Mouse (Mus musculus) induced T-regulatory cell, adult 2 months (primary cell): ENCODE measurements around the gene LTO1.

Source experiments
- DNase-seq: peaks from one replicate; pipeline ENCODE4 v3.0.0-alpha.2; 2012; ENCODE audit warnings: low read depth

The LTO1 gene

DNA sequence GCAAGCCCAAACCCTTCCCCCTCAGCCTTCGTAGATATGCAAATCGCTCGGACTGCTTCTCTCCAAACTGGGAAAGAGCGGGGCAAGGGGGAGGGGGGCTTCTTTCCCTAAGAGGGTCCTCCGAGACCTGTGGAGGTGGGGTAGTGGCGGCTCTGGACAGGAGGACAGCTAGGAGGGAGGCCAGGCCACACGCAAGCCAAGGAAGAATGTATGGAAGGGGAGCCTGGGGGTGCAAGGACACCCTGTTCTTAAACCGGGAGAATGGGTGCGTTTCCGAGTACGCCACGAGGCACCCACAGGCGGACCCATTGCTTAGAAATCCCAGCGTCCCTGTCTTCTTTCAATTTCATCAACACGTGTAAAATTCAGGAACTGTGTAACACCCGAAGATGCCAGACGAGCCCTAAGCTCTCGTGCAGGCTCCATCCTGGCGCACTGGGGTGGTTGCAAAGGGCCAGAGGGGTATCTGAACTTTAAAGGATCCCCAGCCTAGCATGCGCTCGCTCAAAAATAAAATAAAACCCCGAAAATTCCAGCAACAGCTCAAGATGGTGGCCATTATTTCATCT is 25.2 kb downstream of the LTO1 start:
- no peak for DNase-seq

DNA sequence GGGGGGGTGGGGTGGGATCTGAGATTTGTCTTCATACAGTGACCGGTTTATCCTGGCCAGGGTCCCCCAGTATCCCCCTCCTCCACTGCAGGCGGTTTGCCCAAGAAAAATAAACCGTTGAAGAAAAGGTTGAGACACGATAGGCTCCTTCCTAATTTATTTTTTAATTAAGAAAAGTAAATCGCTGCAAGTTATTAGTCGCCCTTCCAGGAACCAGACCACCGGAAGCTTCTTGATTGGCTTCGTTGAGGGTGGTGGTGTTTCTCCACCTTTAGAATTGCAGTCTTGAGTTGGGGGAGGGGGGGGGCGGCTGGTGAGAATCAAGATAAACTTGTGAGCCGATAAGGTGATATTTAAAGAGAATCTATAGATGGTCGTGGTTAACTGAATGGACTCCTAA is 25.7 kb downstream of the LTO1 start:
- DNase-seq, result no peak

DNA sequence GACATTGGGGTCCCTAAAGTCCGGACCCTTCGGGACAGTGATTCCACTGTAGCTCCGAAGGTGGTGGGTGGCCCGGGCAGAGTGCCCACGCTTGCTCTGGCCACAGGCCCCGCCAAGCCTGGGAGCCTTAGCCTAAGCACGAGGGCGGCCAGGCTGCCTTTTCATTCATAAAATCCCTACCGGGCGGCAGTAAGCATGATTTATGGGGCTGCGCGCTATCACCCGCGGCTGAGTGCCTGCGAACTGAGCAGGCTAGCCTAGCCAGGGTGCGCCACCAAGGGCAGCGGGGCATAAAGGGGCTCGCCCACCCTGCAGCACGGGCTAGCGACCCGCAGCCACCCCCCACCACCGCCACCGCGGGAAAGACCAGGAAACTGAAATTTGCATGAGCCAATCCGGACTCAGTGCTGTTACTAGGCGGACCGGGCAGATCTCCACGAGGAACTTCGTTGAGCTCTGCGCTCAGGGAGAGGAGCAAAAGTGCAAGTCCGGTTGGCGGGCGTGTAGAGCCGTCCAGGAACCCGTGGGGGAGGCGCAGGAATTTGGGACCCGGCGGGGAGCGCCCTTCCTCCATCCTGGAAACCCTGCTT is 26.4 kb downstream of the LTO1 start:
- DNase-seq, result no peak

DNA sequence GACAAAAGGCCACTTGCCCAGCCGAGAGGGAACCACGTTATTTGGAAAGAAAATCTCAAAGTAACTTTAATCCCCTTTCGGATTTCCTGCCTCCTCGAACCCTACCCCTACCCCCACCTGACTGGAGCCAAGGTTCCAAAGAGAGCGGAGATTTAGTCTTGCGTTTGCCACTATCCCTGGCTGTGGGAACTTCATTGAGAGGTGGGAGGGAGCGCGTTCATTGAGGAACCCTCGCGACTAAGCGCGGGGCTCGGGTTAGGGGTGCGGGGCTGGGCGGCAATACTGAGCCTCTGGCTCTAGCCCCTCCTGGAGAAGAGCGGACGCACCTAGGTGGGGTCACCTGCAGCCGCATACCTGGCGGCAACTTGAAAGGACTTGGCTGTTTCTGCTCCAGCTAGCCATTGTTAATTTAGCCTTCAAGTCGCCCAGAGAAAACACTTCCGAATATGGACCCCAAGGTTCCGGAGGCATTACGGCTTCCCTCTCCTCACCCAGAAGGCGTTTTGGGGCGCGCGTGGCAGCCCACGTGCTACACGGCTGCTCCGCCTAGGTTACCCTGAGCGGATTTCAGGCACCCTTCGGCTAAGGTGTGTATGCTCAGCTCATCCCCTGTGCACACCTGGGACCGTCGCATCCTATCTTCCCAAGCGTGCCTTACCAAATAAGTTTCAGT is 27.3 kb downstream of the LTO1 start:
- DNase-seq, result no peak

DNA sequence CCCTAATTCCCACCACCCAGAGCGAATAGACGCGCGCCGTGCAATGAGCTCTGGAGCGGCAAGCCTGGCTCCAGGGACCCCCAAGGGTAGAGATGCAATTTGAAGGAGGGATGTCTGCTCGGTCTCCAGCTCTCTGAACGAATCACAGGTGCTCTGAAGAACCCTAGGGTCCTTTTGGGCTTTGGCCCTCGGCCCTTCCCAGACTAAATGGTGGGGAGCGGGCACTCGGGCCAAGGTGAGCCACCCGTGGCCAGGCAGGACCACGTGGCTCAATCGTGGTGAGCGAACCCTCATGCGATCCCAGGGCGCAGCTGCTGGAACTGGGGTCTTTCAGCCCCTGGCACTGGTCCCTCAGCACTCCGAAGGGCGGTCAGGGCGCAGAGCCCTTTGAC is 27.8 kb downstream of the LTO1 start:
- DNase-seq, result no peak

DNA sequence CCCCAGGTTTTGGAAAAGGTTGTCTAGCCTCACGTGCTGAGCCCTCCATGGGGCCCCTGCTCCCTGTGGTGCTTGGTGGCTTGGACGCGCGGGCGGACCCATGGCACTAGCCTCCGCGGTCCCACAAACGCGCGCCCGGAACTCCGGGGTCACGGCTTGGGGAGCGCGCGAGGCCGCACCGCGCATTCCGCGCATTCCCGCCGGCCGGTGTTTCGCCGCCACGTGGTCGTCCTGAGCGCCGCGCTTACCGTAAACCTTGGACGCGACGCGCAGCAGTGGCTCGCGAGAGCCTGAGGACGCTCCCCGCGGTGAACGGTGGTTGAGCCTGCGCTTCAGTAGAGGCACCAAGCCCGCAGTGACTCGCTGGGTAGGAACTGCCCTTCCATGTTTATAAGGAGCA is 28.4 kb downstream of the LTO1 start:
- DNase-seq, result peak; percentile 35

DNA sequence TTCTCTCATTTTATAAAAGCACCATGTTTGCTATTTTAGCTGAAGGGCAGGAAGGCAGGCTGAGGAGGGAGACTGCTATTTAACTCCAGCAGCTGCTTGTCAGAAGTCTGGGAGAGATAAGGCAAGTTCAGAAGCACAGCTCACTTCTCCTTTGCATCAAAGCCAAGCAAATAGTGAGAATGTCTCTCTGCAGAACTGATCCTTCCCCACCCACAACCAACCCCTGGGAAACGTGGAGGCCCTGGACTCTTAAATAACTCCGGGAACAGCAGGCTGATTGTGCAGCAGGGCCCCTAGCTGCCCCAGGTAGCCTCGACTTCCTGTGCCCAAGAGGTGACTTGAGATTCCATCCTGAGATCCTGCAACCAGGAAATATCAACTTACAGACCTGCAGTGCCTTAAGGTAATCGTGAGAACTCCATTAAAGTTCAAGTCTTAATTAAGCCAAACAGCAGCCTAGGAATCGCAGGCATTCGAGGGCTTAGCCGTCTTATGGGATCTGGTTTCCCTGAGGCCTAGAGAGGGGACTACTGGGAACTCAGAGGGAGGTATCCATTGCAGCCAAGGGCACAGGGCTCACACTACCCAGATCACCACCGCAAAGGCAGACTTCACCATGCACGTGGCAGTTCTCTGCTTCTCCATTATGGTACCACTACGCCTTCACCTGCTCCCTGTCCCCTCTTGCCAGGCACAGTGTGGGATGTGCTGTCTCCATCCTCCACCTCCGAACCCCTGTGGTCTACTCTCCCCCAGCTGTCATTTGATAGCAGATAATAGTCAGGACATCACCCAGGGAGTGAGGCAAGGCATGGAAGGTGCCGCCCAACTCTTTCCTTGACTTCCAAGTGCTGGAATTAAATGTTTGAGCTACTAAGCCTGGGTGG is 43.9 kb downstream of the LTO1 start:
- no peak for DNase-seq

DNA sequence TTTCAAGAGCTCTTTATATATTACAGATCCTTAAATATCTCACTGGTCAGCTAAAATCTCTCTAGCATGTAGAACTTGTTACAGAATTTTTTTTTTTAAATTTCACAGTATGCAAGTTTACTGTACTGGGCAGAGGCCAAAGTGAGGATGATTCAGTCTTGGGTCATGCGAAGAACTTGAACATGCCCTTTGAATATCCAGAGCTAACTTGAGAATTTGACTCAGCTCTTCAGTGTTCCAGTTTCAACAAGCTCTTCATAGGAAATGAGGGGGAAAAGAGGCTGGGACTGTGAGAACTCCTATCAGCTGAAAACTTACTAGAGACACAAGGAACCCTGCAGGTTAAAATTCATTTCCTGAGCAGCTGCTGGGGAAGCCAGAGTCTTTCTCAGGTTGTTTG is 49.0 kb downstream of the LTO1 start:
- DNase-seq, result no peak

DNA sequence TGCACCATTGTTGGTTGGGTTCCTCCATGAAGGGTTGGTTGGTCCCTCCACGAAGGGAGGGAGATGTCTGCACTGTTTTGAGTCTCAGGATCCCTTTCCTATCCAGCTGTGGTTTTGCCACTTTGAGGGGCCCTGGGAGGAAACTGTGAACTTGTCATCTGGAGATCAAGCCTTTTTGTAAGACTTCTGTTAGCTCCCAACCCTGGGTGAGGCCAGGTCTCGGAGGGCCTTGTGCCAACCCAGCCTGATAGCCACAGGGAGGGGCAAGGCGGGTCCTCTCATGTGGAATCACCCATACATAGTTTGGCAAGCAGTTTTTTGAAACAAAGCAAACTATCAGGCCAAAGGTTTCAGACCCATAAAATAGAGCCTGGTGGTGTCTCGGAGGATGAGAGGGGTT is 49.4 kb downstream of the LTO1 start:
- no peak for DNase-seq

DNA sequence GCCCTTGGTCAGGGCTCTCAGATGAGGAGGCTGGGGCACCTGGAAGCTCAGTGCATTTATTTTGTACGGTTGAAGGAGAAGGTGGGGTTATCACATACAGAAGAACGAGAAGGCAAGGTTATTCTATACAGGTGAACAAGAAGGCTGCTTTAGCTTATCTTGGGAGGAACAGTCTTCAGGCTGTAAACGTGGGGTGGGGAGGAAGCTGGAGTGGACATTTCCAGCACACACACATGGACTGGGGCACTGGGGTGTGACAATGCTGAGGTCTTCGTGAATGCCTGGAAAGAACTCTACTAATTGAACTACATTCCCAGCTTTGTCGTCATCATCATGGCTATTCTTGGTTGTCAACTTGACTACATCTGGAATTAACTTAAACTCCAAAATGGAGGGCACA is 51.0 kb downstream of the LTO1 start:
- no peak for DNase-seq

DNA sequence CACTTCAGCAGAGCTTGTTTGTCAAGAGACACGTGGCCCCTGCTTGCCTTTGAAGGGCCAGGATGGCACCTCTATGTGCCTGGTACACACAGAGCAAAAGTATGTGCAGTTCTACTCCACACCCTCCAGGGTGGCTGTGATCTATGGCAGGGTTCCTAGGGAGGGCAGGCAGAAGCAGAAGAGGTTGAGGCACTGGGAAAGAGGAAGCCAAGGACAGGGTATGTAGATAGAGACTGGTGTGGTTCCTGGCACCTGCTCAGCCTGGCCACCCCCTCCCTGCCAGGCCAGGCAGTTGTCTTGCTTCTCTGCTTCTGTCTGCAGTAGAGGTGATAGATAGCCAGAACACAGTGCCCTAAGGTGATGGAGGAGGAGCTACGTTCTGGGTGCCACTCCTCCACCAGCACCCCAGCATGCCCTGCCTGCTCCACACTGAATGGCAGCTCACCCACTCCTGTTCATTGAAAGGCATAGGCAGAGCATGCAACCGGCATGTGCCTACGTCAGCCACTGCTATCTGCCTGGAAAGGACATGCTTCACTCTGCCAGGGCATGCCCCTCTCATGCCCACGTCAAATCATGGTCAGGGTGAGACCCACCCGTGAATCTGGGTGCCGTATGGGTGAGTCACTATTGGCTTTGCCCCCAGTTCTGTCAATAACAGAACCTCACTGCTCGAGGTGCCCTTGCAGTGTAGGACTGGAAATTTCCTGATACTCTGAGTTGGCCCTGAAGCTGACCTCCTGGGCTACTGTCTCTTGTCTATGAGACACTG is 56.3 kb downstream of the LTO1 start:
- DNase-seq, result no peak

DNA sequence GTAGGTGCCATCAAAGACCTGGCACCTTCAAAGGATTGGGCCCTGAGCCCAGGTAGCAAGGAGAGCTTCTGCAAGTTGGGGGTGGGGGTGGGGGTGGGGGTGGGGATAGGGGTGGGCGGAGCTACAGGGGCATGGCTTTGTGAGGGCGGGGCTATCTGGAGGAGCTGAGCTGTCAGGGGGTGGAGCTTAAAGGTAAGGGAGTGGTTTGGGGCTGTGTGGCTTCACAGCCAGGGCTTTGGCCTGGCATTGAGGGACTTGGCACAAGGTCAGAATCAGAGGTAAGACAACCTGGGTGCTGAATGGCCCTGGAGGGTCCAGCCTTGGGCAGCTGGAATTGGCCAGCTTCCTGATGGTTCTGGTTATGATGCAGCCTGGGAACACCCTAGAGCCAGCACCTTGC is 56.9 kb downstream of the LTO1 start:
- peak; percentile 3 for DNase-seq

DNA sequence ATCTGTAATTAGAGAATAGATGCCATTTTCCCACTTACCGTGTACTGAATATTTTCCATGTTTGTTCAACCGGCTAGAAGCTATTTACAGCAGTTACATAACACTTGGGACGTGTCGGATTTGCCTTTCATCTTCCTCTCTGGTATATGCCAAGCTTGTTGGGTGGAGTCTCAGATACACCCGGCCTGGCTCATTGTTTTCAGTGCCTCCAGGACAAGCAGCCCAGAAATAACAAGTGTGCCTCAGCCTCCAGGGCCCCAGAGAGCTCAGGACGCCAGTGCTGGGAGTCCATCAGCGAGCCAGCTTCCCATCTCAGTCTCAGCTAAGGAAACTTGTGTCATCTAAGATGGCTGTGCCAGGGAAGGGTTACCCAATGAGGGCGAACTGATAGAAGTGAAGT is 58.6 kb downstream of the LTO1 start:
- DNase-seq, result no peak

DNA sequence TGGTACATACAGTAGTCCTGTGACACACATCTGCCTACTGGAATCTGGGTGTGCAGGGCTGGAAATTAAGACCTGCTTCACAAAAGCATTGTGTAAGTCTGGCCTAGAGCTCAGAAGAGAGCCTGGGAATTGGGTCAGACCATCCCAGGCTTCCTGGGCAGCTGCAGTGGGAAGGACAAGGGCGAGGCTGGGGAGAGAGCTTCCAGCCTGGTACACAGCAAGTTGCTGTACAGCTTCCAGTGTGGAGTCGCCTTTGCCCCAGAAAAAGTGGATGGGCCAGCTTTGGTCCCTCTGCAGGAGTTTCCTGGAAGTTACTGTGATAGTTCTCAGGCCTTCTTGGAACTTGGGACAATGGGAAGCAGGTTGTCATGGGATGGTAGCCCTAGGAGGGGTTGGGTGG is 62.2 kb downstream of the LTO1 start:
- DNase-seq, result no peak

DNA sequence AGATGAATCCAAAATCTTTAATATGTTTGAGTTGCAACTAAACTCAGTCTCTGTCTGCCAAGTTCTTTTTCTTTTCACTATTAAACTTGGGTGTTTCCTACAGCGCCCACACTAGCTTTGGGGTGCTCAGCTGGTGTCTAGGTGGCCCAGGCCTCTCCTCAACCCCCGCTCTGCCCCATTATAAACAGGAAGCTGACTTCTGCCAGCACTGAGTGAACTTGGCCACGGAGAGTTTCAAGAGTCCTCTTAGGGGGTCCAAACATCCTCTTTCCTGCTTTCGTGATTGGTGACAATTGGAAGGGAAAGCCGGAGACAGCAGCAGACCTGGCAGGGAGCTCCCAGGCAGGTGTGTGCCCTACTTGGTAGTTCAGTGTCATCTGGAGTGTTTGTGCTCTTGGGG is 64.9 kb downstream of the LTO1 start:
- DNase-seq, result no peak
